Comparison of ENCODE assay signal across 15 mouse cellular contexts in the genomic region with DNA sequence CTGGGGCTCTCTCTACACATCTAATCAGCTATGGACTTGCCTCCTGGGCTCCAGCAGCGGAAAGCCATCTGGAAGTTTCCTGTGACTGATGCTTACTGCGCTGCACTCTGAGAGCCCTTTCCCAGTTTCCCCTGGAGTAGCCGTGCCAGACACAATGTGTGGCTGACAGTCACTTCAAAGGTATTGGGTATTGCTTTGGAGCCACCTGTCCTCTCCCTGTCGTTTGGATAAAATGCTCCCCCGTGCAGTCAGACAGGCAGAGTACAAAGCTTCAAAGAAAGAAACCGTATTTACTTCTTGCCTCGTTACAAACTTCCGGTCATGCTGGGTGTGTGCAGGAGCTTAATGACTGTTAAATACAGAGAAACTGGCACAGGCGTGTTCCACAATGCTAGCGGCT.
A peak's percentile ranks its signal among the peaks of the same experiment; 100 is the strongest.
DNase-seq lines count a peak whose midpoint lies in the region; ATAC-seq and TF ChIP-seq lines count a peak whose summit lies in the region.
"Had no signal": no experiment of that assay in that cellular context is flagged by ENCODE, and none has a peak within 500 bp of the region (broad histone marks: within the 10 kb centered on the region; RNA-seq: fewer than 3 reads in every experiment).

No protein-coding gene starts in this region.

- no peaks in the 10 kb centered on the region for H3K9me3 ChIP-seq in kidney, postnatal 0 days (replicated peaks; ENCODE audit: low read length)
- H3K9me3 ChIP-seq in limb, embryonic 11.5 days (ENCODE audit: control insufficient read depth, low read length) = no peaks in the 10 kb centered on the region
- H3K9me3 ChIP-seq: hindbrain, embryonic 10.5 days had no signal

- no peaks in the 10 kb centered on the region for H3K36me3 ChIP-seq in kidney, postnatal 0 days (ENCODE audit: insufficient read depth, low read length)
- no peaks in the 10 kb centered on the region for H3K36me3 ChIP-seq in limb, embryonic 11.5 days (ENCODE audit: control insufficient read depth, insufficient read depth, low read length)
- H3K36me3 ChIP-seq: hindbrain, embryonic 10.5 days had no signal

- ATAC-seq in kidney, postnatal 0 days (replicated peaks; ENCODE audit: low FRiP score, low read depth) = 0 out of 2 replicates have a peak, but pooled peaks have one; percentile 43
- ATAC-seq in limb, embryonic 11.5 days (ENCODE audit: insufficient number of reproducible peaks, low FRiP score, low TSS enrichment, low read depth) = peak; percentile 51; the same call in 1 of the 2 replicates

- H3K9ac ChIP-seq in kidney, postnatal 0 days (ENCODE audit: low read depth, low read length) = no peak overlapping the region
- no peak overlapping the region for H3K9ac ChIP-seq in limb, embryonic 11.5 days (ENCODE audit: low read length)

- TF ChIP-seq CTCF in kidney, postnatal 0 days (IDR thresholded peaks at IDR 0.05; ENCODE audit: low read depth) = no peak
- TF ChIP-seq CTCF in brain, embryonic 14.5 days (IDR thresholded peaks at IDR 0.05; ENCODE audit: borderline replicate concordance, extremely low read depth, insufficient read depth, insufficient read length) = no peak

- H3K4me1 ChIP-seq in kidney, postnatal 0 days (replicated peaks; ENCODE audit: insufficient read depth, low read length) = 0 out of 2 replicates have a peak, but pooled peaks cover 4% of the 10 kb centered on the region
- H3K4me1 ChIP-seq in limb, embryonic 11.5 days (ENCODE audit: control insufficient read depth, insufficient read depth, low read length) = peaks cover 6% of the 10 kb centered on the region; the same call in 1 of the 2 replicates

- no peaks in the 10 kb centered on the region for H3K27me3 ChIP-seq in kidney, postnatal 0 days (ENCODE audit: insufficient read depth, low read length)
- H3K27me3 ChIP-seq in limb, embryonic 11.5 days (ENCODE audit: control insufficient read depth, insufficient read depth, low read length) = no peaks in the 10 kb centered on the region

- no peak overlapping the region for H3K27ac ChIP-seq in kidney, postnatal 0 days
- no peak overlapping the region for H3K27ac ChIP-seq in limb, embryonic 11.5 days (replicated peaks; ENCODE audit: low read depth, low read length)
- H3K27ac ChIP-seq: hindbrain, embryonic 10.5 days; macrophage had no signal

- no peak overlapping the region for H3K4me3 ChIP-seq in kidney, postnatal 0 days (replicated peaks; ENCODE audit: low read depth, low read length)
- H3K4me3 ChIP-seq in limb, embryonic 11.5 days (ENCODE audit: low read depth, low read length) = no peak overlapping the region
- H3K4me3 ChIP-seq: hindbrain, embryonic 10.5 days had no signal

- WGBS in kidney, postnatal 0 days = 29% methylated on average over 10 of the region's 10 CpGs
- WGBS in limb, embryonic 11.5 days = 24% methylated on average over 10 of the region's 10 CpGs

- DNase-seq in embryo, embryonic 10.5 days (ENCODE audit: low spot score) = peak; percentile 18
- DNase-seq in embryo, embryonic 10 days (ENCODE audit: low spot score) = no peak
- DNase-seq in kidney, postnatal 0 days (ENCODE audit: low spot score) = no peak
- DNase-seq in kidney, postnatal 10 days = no peak
- peak; percentile 59 for DNase-seq in brain, embryonic 14.5 days (ENCODE audit: low read depth)
- peak; percentile 55 for DNase-seq in limb, embryonic 11.5 days (ENCODE audit: low spot score)
- no peak for DNase-seq in lung, postnatal 25 days (ENCODE audit: low spot score)
- DNase-seq: B cell, adult 2 months; kidney, adult 18-20 months; liver; lung, adult 18-20 months; midbrain, embryonic 14.5 days; thymus, postnatal 36 days had no signal

- no peak overlapping the region for H3K4me2 ChIP-seq in kidney, postnatal 0 days (ENCODE audit: low read length)
- H3K4me2 ChIP-seq in limb, embryonic 11.5 days (ENCODE audit: low read depth, severe bottlenecking) = no peak overlapping the region

- TF ChIP-seq POLR2A in brain, embryonic 14.5 days (IDR thresholded peaks at IDR 0.05; ENCODE audit: borderline replicate concordance, extremely low read depth, insufficient read depth, insufficient read length, poor library complexity, severe bottlenecking) = no peak

Comparison
In these comparisons a context has a peak if more than half of its experiments do, and no peak if none do; other contexts are left out.
1. DNase-seq: peak in embryo, embryonic 10.5 days (single experiment), brain, embryonic 14.5 days (single experiment) and limb, embryonic 11.5 days (single experiment); none in embryo, embryonic 10 days (single experiment), kidney, postnatal 0 days (single experiment), kidney, postnatal 10 days (single experiment) and lung, postnatal 25 days (single experiment).